Comparison of ENCODE assay signal across 26 mouse cellular contexts in the genomic region with DNA sequence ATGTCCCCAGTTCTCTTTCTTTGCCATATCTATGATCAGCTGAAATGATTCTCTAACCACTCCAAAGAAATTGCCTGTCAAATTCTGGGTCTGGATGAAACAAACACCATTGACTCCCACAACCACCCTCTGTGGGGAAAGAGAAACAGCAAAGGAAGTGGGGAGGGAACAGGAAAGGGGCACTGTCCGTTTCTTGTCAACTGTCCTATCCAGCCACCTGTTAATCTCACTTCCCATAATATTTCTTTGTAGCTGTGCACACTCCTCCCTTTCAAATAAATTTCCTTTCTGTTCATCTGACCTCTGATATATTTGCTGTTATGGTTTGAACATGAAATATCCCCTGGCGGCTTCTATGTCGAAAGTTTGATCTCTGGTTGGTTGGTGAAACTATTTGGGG.
A peak's percentile ranks its signal among the peaks of the same experiment; 100 is the strongest.
DNase-seq lines count a peak whose midpoint lies in the region; ATAC-seq and TF ChIP-seq lines count a peak whose summit lies in the region.
"Had no signal": no experiment of that assay in that cellular context is flagged by ENCODE, and none has a peak within 500 bp of the region (broad histone marks: within the 10 kb centered on the region; RNA-seq: fewer than 3 reads in every experiment).

No protein-coding gene starts in this region.

- no peaks in the 10 kb centered on the region for H3K36me3 ChIP-seq in liver, embryonic 16.5 days (ENCODE audit: control insufficient read depth, insufficient read depth)
- H3K36me3 ChIP-seq: embryonic facial prominence, embryonic 15.5 days; heart, embryonic 13.5 days; limb, embryonic 13.5 days; midbrain, embryonic 12.5 days had no signal

- H3K4me1 ChIP-seq in bone marrow, adult 2 months (ENCODE audit: control insufficient read depth, insufficient read depth, low read length), result peaks cover 4% of the 10 kb centered on the region
- H3K4me1 ChIP-seq in liver, embryonic 16.5 days (ENCODE audit: control insufficient read depth, low read depth, low read length), result no peaks in the 10 kb centered on the region
- H3K4me1 ChIP-seq: embryonic facial prominence, embryonic 15.5 days; limb, embryonic 13.5 days; midbrain, embryonic 12.5 days had no signal

- under 1% methylated on average over 3 of the region's 3 CpGs for WGBS in bone marrow, adult 2 months
- WGBS in liver, embryonic 16.5 days (ENCODE audit: insufficient replicate concordance), result 18% methylated on average over 3 of the region's 3 CpGs

- no peak; the same call in 1 of the 2 replicates for ATAC-seq in liver, embryonic 16.5 days (ENCODE audit: low read depth)
- ATAC-seq: CD4-positive, CD25-positive, alpha-beta regulatory T cell, adult 4 months; forebrain, embryonic 14.5 days; inflammation-experienced regulatory T-cells, adult 6 months had no signal

- no peak overlapping the region for H3K4me2 ChIP-seq in liver, embryonic 16.5 days (ENCODE audit: low read depth, low read length)
- H3K4me2 ChIP-seq: embryonic facial prominence, embryonic 15.5 days; heart, embryonic 13.5 days; hindbrain, embryonic 14.5 days; limb, embryonic 13.5 days; midbrain, embryonic 12.5 days had no signal

- H3K27me3 ChIP-seq in liver, embryonic 16.5 days (ENCODE audit: control insufficient read depth, insufficient read depth, low read depth, low read length), result no peaks in the 10 kb centered on the region
- H3K27me3 ChIP-seq: embryonic facial prominence, embryonic 15.5 days; heart, embryonic 13.5 days; limb, embryonic 13.5 days; midbrain, embryonic 12.5 days had no signal

- TF ChIP-seq CTCF in bone marrow, adult 2 months (IDR thresholded peaks at IDR 0.05; ENCODE audit: control insufficient read depth, insufficient read depth, low read length), result no peak

- intact Hi-C loops in left cerebral cortex, postnatal 36 days (cut with DNase I), result no loop called here

- no peaks in the 10 kb centered on the region for H3K9me3 ChIP-seq in liver, embryonic 16.5 days (replicated peaks; ENCODE audit: control insufficient read depth, low read length)
- H3K9me3 ChIP-seq: embryonic facial prominence, embryonic 15.5 days; heart, embryonic 13.5 days; limb, embryonic 13.5 days; midbrain, embryonic 12.5 days had no signal

- no peak overlapping the region for H3K9ac ChIP-seq in liver, embryonic 16.5 days (ENCODE audit: low read depth, low read length)
- H3K9ac ChIP-seq: embryonic facial prominence, embryonic 15.5 days; heart, embryonic 13.5 days; hindbrain, embryonic 14.5 days; limb, embryonic 13.5 days; midbrain, embryonic 12.5 days had no signal

- no peak overlapping the region for H3K4me3 ChIP-seq in bone marrow, adult 2 months (replicated peaks; ENCODE audit: control insufficient read depth, low read depth, low read length)
- H3K4me3 ChIP-seq in liver, embryonic 16.5 days (ENCODE audit: low read depth, low read length), result no peak overlapping the region
- H3K4me3 ChIP-seq: embryonic facial prominence, embryonic 15.5 days; heart, embryonic 13.5 days; limb, embryonic 13.5 days; midbrain, embryonic 12.5 days had no signal

- DNase-seq in spleen, postnatal 36 days (ENCODE audit: low spot score in 2 of 2), result peak; percentile 19 to 44
- no peak for DNase-seq in spleen, adult 18-20 months
- no peak for DNase-seq in cerebellum, postnatal 14 days
- DNase-seq in gastrocnemius, adult 18-20 months (ENCODE audit: low spot score), result no peak
- DNase-seq in left cerebral cortex, postnatal 36 days (ENCODE audit: low spot score in 2 of 2), result no peak
- DNase-seq: adrenal gland, postnatal 36 days; cerebellum, adult 18-20 months; cerebellum, postnatal 25 days; gastrocnemius, postnatal 10 days; heart, adult 18-20 months; heart, postnatal 36 days; kidney, adult 18-20 months; kidney, postnatal 4 days; lung, adult 18-20 months; lung, postnatal 10 days; thymus, postnatal 36 days had no signal

- peak overlapping the region; percentile 53; the same call in 1 of the 2 replicates for H3K27ac ChIP-seq in bone marrow, adult 2 months (ENCODE audit: control insufficient read depth, insufficient read depth, low read depth, low read length, poor library complexity)
- H3K27ac ChIP-seq in liver, embryonic 16.5 days (ENCODE audit: low read length), result peak overlapping the region; percentile 8; the same call in 1 of the 2 replicates
- H3K27ac ChIP-seq: embryonic facial prominence, embryonic 15.5 days; heart, embryonic 13.5 days; hindbrain, embryonic 14.5 days; limb, embryonic 13.5 days; midbrain, embryonic 12.5 days had no signal

- no peak for TF ChIP-seq POLR2A in bone marrow, adult 2 months (IDR thresholded peaks at IDR 0.05; ENCODE audit: borderline replicate concordance, control insufficient read depth, low read depth, low read length)

Comparison
In these comparisons a context has a peak if more than half of its experiments do, and no peak if none do; other contexts are left out.
1. DNase-seq: peak in spleen, postnatal 36 days (2 of 2); none in spleen, adult 18-20 months (0 of 2), cerebellum, postnatal 14 days (0 of 2), gastrocnemius, adult 18-20 months (single experiment) and left cerebral cortex, postnatal 36 days (0 of 2).